Mouse (Mus musculus): ENCODE measurements around the gene Mgat4a. TPM values are rescaled to one million over a fixed set of nuclear protein-coding genes. Genes with fewer than 3 reads are reported as not detected.
A peak's percentile ranks its signal among the peaks of the same experiment; 100 is the strongest.

Gene Mgat4a
- polyA plus RNA-seq (2015; fragmentation: Nextera tagmentation; extraction: Ambion mirVana) = 48.7 and 50.1 TPM in 2 replicates

DNA sequence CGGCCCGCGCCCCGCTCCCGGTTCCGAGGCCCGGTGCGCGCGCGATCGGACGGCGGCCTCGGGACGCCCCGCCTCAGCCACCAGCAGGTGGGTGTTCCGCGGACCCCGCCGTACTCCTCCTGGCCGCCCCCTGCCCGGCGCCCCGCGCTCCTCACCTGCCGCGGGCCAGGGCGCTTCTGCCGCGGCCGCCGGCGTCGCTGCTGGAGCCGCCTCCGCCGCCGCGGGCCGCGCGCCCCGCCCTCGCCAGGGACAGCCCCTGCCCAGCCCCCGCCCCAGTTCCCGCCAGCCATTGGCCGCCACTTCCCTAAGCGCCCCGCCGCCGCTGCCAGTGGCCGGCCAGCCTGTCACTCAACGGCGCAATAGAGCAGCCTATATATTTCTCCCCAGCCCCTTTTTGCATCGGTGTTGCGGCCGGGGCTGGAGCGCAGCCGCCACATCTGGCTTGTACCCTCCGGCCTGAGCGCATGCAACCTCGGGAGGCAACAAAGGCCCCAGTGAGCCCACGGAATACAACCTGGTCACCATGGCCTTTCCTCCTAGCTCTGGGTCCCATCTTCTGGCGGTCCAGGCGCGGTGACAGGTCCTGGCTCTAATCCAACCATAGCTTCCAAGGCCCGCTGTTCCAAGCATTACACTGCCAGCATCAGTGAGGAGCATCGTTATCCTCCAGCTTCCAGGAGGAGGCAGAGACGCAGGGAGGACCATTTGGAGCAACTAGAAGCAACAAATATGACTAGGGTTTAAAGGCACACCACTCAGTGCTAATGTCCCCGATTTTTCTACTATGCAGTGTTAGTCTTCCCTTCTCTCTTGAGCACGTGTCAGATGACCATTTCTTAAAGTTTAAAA, at the start of gene Mgat4a:
Gene Mgat4a (minus strand): TSS at position 207 of the 849 bp plus-strand sequence.
- H3K4me2 ChIP-seq (ENCODE audit: low read depth, low read length) = peak within 1 kb of the TSS; percentile 67
- H3K9me3 ChIP-seq (ENCODE audit: control insufficient read depth, low read length) = no peaks in the 10 kb centered on the region
- H3K27ac ChIP-seq (ENCODE audit: low read length) = peak within 1 kb of the TSS; percentile 14
- H3K9ac ChIP-seq (ENCODE audit: low read depth, low read length) = peak within 1 kb of the TSS; percentile 91
- peaks cover 11% of the 10 kb centered on the region; the same call in 1 of the 2 replicates for H3K4me1 ChIP-seq (ENCODE audit: control insufficient read depth, insufficient read depth, low read length)
- peak; percentile 99 for ATAC-seq
- WGBS = 1% methylated on average over 67 of the region's 72 CpGs
- H3K36me3 ChIP-seq (ENCODE audit: control insufficient read depth, insufficient read depth, low read length) = no peaks in the 10 kb centered on the region
- H3K27me3 ChIP-seq (replicated peaks; ENCODE audit: control insufficient read depth, insufficient read depth, low read length) = no peaks in the 10 kb centered on the region
- H3K4me3 ChIP-seq (ENCODE audit: low read length) = peak within 1 kb of the TSS; percentile 84

DNA sequence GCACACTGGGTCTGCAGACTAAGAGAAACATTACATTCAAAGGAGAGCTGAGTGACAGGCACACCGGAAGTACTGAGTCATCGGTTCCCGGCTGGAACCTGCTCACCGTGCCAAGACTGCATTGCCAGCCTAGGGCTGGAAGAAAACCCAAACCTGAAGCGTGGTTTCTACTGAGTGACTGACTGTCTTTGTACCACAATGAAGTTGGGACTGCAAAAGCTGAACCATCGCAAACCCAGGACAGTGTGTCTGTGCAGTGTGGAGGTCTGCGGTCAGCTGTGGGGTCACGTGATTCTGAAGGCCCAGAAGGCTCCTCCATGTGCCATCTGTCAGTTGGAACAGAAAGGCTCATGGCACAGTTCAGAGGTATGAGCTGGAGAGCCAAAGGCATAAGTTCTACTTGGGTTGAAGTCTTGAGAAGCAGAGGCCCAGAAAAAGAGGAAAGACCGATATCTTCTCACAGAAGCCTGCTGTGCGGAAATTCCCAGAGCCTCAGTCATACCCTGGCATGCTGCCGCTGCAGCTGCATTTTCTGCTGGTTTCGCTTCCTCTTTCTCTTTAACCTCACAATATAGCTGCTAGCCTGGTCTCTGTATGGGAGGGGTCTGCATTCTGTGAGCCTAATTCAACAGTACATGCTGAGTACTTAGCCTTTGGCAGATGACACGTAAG, 45.1 kb upstream of the Mgat4a start:
- Histone ChIP-seq H3K27ac (ENCODE audit: low read length) (peak overlapping the region; percentile 20; the same call in 1 of the 2 replicates), H3K9ac (ENCODE audit: low read depth, low read length) (no peak overlapping the region), H3K4me2 (ENCODE audit: low read depth, low read length) (no peak overlapping the region), H3K36me3 (ENCODE audit: control insufficient read depth, insufficient read depth, low read length) (no peaks in the 10 kb centered on the region), H3K4me3 (ENCODE audit: low read length) (no peak overlapping the region), H3K27me3 (replicated peaks; ENCODE audit: control insufficient read depth, insufficient read depth, low read length) (no peaks in the 10 kb centered on the region), H3K4me1 (ENCODE audit: control insufficient read depth, insufficient read depth, low read length) (peaks cover 21% of the 10 kb centered on the region), H3K9me3 (ENCODE audit: control insufficient read depth, low read length) (no peaks in the 10 kb centered on the region)
- WGBS = 75% methylated on average over 13 of the region's 13 CpGs
- peak; percentile 26 for ATAC-seq

DNA sequence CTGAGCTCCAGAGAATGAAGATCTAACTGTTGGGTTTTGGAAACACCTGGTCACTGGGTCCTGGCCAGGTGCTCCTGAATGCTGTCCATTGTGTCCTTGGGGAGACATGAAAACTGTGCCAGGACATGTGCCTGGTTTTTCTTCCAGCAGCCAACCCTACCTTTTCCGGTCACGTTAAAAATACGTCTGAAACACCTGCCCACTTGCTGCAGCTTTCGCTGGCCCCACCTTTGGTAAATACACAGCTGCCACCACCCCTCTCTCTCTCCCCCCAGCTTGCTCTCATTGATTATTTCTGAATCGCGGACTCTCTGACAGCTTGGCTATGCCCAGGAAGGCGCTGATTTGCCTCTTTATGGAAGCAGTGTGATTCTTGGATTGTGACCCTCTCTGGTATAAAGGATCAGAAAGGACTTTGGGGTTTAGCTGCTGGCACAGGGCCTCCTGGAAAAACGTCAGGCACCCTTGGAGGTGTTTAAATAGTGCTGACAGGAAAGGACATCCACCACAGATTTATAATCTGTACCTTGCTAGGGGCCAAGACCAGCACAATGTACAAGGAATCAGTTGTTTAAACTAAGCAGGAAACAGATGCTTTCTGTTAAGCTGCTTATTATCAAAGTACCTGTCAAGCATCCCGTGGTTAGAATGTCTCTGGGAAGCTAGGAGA, 43.1 kb upstream of the Mgat4a start:
- Histone ChIP-seq H3K4me2 (ENCODE audit: low read depth, low read length) (0 out of 2 replicates have a peak overlapping the region, but pooled peaks have one; percentile 10), H3K4me3 (ENCODE audit: low read length) (no peak overlapping the region), H3K9me3 (ENCODE audit: control insufficient read depth, low read length) (no peaks in the 10 kb centered on the region), H3K27ac (ENCODE audit: low read length) (peak overlapping the region; percentile 65), H3K27me3 (replicated peaks; ENCODE audit: control insufficient read depth, insufficient read depth, low read length) (no peaks in the 10 kb centered on the region), H3K9ac (ENCODE audit: low read depth, low read length) (no peak overlapping the region), H3K36me3 (ENCODE audit: control insufficient read depth, insufficient read depth, low read length) (no peaks in the 10 kb centered on the region), H3K4me1 (ENCODE audit: control insufficient read depth, insufficient read depth, low read length) (peaks cover 21% of the 10 kb centered on the region)
- peak; percentile 89 for ATAC-seq
- WGBS = 17% methylated on average over 9 of the region's 9 CpGs

DNA sequence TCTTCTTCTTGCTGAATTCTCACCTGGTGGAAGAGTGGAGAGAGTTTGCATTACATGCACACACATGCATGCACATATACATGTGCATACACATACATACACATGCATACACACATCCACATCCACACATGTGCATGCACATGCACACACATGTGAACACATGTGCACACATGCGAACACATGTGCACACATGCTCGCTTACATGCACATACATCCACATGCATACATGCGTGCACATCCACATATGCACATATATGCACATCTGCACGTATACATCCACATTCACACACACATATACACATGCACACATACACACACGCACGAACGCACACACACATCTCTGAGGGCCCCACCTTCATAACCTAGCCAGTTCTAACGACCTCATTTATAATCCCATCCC, 42.4 kb upstream of the Mgat4a start:
- Histone ChIP-seq H3K27ac (ENCODE audit: low read length) (peak overlapping the region; percentile 65; the same call in 1 of the 2 replicates), H3K9me3 (ENCODE audit: control insufficient read depth, low read length) (no peaks in the 10 kb centered on the region), H3K4me1 (ENCODE audit: control insufficient read depth, insufficient read depth, low read length) (peaks cover 21% of the 10 kb centered on the region), H3K4me3 (ENCODE audit: low read length) (no peak overlapping the region), H3K27me3 (replicated peaks; ENCODE audit: control insufficient read depth, insufficient read depth, low read length) (no peaks in the 10 kb centered on the region), H3K9ac (ENCODE audit: low read depth, low read length) (no peak overlapping the region), H3K36me3 (ENCODE audit: control insufficient read depth, insufficient read depth, low read length) (no peaks in the 10 kb centered on the region), H3K4me2 (ENCODE audit: low read depth, low read length) (no peak overlapping the region)
- 81% methylated on average over 8 of the region's 8 CpGs for WGBS
- no peak for ATAC-seq

DNA sequence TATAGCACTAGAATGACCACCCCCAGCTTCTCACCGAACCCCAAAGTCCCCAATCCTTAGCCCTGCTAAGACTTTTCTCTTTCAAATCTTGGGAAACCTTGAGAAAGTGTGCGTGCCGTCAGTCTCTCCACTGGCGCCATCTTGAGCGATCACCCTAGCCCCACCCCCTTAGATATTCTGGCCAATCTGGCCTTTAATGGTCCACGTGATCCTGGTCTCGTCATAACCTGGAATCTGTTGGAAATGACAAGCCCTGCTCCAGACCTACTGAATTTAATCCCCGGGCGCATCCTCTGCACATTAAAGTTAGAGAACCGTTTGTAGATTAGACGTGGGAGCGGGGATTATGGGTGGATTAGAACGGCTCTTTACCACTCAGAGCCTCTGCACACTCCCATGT, 38.9 kb upstream of the Mgat4a start:
- H3K4me1 ChIP-seq (ENCODE audit: control insufficient read depth, insufficient read depth, low read length) = peaks cover 15% of the 10 kb centered on the region; the same call in 1 of the 2 replicates
- no peaks in the 10 kb centered on the region for H3K36me3 ChIP-seq (ENCODE audit: control insufficient read depth, insufficient read depth, low read length)
- H3K27me3 ChIP-seq (replicated peaks; ENCODE audit: control insufficient read depth, insufficient read depth, low read length) = no peaks in the 10 kb centered on the region
- H3K9me3 ChIP-seq (ENCODE audit: control insufficient read depth, low read length) = no peaks in the 10 kb centered on the region
- 92% methylated on average over 13 of the region's 13 CpGs for WGBS
- H3K4me3 ChIP-seq (ENCODE audit: low read length) = no peak overlapping the region
- no peak overlapping the region for H3K4me2 ChIP-seq (ENCODE audit: low read depth, low read length)
- no peak for ATAC-seq
- H3K9ac ChIP-seq (ENCODE audit: low read depth, low read length) = no peak overlapping the region
- no peak overlapping the region for H3K27ac ChIP-seq (ENCODE audit: low read length)

DNA sequence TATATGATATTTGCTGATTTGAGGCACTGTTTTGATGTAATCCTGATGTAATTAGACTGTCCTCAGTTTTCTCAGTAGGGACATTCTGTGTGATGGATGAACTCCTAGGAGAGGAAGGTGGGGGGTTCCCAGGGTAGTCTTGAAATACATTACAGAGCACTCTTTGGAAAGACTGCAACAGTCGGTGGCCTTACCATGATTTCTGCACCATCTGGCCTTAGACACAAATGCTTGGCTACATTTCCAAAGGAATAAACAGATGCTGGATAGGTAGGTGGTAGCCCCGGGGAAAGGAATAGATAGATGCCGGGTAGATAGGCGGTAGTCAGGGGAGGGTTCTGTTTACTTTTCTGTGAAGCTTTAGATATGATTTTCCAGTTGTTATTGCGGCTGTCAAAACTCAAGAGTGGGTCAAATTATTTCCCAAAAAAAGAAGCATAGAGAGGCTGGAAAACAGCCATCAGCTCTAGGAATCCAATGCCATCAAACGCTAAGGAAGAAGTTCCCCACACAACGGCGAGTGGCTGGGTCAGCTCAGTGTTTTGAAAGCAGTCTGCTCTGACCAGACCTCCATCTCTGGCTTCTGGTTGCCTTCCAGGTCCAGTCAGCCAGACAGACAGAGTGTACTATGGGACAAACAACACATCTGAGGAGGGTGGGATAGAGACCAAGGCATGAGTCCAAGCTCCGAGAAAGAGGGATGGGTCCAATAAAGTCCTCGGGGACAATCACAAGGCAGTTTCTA, 31.9 kb upstream of the Mgat4a start:
- Histone ChIP-seq H3K4me2 (ENCODE audit: low read depth, low read length) (no peak overlapping the region), H3K36me3 (ENCODE audit: control insufficient read depth, insufficient read depth, low read length) (no peaks in the 10 kb centered on the region), H3K4me1 (ENCODE audit: control insufficient read depth, insufficient read depth, low read length) (no peaks in the 10 kb centered on the region), H3K27ac (ENCODE audit: low read length) (no peak overlapping the region), H3K4me3 (ENCODE audit: low read length) (no peak overlapping the region), H3K9ac (ENCODE audit: low read depth, low read length) (no peak overlapping the region), H3K9me3 (ENCODE audit: control insufficient read depth, low read length) (no peaks in the 10 kb centered on the region), H3K27me3 (replicated peaks; ENCODE audit: control insufficient read depth, insufficient read depth, low read length) (no peaks in the 10 kb centered on the region)
- WGBS = 52% methylated on average over 10 of the region's 10 CpGs
- no peak for ATAC-seq

DNA sequence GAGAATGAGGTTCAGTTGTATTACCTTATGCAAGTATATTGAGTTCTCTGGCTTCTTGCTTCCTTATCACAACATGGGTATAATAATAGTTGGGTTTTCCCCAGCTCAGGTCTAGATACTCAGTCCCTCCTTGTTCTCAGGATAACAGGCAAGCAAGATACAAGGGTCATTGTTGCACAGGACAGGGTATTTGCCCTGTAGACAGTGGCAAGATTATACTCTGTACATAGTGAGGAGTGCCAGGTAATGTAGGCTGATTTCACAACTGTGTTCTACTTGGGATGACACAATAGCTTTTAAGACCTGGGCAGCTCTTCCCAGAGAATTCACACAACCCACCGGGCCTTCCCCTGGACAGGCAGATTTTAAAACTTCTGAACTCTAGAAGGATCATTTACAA, 27.6 kb upstream of the Mgat4a start:
- Histone ChIP-seq H3K27me3 (replicated peaks; ENCODE audit: control insufficient read depth, insufficient read depth, low read length) (no peaks in the 10 kb centered on the region), H3K9ac (ENCODE audit: low read depth, low read length) (no peak overlapping the region), H3K36me3 (ENCODE audit: control insufficient read depth, insufficient read depth, low read length) (no peaks in the 10 kb centered on the region), H3K27ac (ENCODE audit: low read length) (peak overlapping the region; percentile 67), H3K4me3 (ENCODE audit: low read length) (no peak overlapping the region), H3K4me1 (ENCODE audit: control insufficient read depth, insufficient read depth, low read length) (no peaks in the 10 kb centered on the region), H3K4me2 (ENCODE audit: low read depth, low read length) (no peak overlapping the region), H3K9me3 (ENCODE audit: control insufficient read depth, low read length) (no peaks in the 10 kb centered on the region)
- peak; percentile 98 for ATAC-seq
- WGBS = 68% methylated on average over 1 of the region's 1 CpGs

DNA sequence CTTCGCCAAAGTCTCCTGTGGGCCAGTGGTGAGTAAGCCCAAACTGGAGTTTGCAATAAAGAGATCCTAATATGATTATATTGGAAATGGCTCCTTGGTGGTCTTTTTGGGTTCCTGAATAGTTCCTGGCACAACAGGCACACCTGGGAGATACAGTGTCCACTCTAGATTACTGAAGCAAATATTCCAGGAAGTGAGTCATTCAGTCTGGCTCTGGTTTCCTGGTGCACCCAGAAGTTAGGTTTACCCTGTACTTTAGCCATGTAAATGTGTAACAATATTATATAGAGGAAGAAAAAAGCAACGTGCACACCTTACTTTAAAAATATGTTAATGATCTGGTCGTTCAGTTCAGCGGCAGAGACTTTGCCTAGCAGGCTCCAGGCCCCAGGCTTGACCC, 25.9 kb upstream of the Mgat4a start:
- WGBS = 59% methylated on average over 4 of the region's 4 CpGs
- Histone ChIP-seq H3K4me3 (ENCODE audit: low read length) (no peak overlapping the region), H3K9me3 (ENCODE audit: control insufficient read depth, low read length) (no peaks in the 10 kb centered on the region), H3K9ac (ENCODE audit: low read depth, low read length) (no peak overlapping the region), H3K4me1 (ENCODE audit: control insufficient read depth, insufficient read depth, low read length) (no peaks in the 10 kb centered on the region), H3K27ac (ENCODE audit: low read length) (peak overlapping the region; percentile 68), H3K4me2 (ENCODE audit: low read depth, low read length) (no peak overlapping the region), H3K36me3 (ENCODE audit: control insufficient read depth, insufficient read depth, low read length) (no peaks in the 10 kb centered on the region), H3K27me3 (replicated peaks; ENCODE audit: control insufficient read depth, insufficient read depth, low read length) (no peaks in the 10 kb centered on the region)
- ATAC-seq = peak; percentile 75
